Mouse (Mus musculus): ENCODE results near the gene Nlrp3.
"Not testable (repeated sequence)": the region's sequence is repeated elsewhere in the genome, so short reads cannot be mapped to it uniquely, and the experiment has no call there.

Nlrp3 gene

DNA sequence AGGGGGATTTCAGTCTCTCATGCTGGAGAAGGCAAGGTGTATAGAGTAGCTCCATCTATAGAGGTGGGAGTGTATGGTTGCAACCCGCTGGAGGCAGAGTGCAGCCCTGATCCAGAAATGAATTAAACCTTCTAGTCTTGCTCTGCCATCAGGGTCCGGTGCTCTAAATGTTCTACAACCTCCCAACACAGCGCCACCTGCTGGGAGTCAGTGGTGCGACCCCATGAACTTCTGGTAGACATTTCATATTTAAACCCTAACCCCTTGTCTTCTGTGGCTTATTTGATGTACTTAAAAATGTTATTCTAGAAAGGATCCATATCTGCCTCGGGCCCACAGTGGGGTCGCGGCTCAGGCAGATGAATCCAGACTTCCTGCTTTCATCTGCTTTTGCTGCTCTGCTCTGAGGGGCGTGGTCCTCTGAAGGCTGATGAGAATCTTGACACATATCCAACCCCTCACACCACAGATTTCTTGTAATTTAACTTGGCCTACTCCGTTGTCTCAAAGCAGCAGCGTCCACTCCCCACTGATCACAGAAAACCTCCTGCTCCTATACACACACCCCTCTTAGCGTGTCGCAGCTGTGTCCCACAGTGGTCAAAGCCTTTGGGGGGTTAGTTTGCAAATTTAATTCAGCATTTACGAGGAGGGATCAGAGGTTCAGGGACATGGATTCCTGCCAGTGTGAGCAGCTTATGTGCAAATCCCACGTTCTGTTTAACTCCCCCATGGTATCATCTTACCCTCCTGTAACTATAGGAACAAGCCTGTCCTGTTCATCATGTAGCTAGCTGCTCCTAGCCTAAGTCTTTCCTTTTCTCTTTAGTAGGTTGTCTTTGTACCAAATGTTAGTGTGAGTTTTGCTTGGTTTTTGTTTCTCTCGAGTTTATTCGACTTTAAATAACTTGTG, 3.9 kb upstream of the Nlrp3 start:
- DNase-seq = peak; percentile 31

- DNase-seq = peak; percentile 50
These were observed 3.0 kb upstream of the Nlrp3 start for GRCm38 (mm10) chr11:59538387-59538786.

DNA sequence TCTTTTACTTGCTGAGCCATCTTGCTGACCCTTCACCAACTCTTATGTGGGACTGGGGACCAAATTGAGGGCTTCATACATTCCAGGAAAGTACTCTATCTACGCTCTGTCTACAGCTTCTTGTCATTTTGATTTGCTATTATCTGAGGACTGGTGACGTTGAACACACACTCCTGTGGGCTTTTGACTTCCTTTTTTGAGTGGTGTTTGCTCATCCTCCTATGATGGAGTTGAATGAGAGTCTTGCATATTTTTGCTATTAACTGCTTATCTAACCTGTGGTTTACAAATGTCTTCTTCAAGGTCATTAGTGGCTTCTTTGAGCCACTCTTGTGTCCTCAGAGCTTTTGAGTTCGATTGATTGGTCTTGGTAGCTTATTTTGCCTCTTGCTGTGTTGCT, 1.2 kb upstream of the Nlrp3 start:
- DNase-seq = no peak

GRCm38 (mm10) chr11:59542442-59542841, 1.1 kb downstream of the Nlrp3 start:
- no peak for DNase-seq

DNA sequence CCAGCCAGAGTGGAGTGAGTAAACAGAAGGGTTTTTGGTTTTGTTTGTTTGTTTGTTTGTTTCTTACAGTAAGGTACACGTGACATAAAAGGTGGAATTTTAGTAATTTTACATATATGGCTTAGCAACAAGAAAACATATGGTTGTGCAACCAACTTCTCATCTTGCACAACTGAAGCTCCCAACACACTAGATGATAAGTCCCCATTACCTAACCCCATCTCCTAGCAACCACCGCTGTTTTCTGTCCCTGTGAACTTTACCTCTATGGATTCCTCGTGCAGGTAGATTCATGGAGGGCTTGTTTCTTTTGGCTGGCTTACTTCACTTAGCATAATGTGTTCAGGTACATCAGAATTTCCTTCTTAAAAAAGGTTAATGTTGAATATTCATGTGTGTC, 2.0 kb downstream of the Nlrp3 start:
- DNase-seq = no peak

DNA sequence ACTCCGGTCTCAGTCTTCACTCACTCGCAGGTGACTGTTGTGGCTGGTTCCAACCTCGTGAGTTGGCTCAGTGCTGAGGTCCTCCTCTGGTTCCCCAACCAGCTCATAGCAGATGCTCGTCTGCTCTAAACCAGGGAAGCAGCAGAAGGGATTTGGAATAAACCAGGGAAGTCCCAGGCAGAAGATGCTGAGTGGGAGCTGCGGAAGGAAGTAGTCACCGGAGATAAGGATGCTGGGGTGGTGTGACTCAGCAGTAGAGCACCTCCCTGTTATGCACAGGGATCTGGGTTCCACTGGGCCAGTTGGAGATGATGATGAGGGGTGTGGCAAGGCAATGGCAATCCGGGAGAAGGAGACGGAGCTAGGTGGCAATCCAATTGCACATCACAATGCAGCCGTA, 2.6 kb downstream of the Nlrp3 start:
- no peak for DNase-seq

DNA sequence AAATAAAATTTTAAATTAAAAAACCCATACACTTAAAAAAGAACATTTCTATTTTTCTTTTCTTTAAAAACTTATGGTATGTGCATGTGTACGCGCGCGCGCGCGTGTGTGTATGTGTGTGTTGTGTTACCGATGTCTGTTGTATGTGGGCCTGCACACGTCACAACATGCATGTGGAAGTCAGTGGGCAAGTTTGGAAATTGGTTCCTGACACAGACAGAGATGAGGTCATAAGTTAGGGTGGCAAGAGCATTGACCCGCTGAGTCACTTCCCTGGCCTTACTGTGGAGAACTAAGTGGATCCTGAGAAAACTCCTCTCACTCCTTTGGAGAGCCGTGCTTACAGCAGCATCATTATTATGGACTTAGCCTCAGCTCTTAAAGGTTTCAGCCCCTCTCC, 12.8 kb downstream of the Nlrp3 start:
- DNase-seq = no peak

DNA sequence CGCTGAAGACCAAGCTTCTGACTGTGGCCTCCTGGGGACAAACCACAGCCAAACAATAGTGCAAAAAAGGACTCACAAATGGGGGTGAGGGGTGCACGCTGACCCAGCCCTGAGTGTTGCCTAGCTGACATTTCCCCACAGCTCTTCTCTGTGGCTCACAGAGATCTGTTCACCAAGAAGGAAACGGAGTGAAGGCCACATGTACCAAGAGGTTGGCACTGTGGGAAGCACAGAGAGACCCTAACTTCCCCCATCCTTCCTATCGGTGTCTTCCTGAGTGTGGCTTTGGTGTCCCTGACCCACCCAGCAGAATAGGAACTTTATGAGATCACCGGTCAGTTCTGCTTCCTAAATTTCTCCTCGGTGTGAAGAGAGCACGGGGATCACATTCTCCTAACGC, 13.2 kb downstream of the Nlrp3 start:
- DNase-seq = no peak

DNA sequence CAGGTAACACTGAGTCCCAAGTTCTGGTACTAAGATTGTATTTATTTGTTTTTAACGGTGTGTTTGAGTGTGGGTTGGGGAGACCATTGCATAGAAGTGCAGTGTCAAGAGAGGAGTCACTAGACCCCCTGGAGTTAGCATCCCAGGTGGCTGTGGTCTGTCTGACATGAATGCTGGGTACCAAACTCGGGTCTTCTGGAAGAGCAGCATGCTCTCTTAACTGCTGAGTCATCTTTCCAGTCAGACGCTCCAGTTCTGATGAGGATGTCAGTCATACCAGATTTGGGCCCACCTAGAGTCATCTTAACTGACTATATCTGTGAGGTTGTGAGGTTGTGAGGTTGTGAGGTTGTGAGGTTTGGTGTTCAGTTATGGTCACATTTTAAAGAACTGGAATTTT, 19.5 kb downstream of the Nlrp3 start:
- DNase-seq = no peak

DNA sequence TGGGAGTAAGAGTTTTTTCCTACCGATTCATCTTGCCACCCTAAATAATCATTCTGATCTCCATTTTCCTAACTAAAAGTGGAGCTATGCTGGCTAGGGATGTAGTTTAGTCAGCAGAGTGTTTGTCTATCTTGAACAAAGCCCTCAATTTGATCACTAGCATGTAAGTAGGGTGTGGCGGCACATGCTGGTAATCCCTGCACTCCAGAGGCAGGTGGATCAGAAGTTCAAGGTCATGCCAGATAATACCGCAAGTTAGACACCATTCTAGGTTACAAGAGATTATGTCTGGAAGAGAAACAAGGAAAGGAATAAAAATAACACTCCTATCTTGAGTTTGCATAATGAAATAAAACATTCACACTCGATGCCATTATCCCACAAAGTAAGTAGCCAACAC, 21.0 kb downstream of the Nlrp3 start:
- DNase-seq = no peak

- DNase-seq = no peak
These were observed 21.5 kb downstream of the Nlrp3 start for GRCm38 (mm10) chr11:59562837-59563236.

DNA sequence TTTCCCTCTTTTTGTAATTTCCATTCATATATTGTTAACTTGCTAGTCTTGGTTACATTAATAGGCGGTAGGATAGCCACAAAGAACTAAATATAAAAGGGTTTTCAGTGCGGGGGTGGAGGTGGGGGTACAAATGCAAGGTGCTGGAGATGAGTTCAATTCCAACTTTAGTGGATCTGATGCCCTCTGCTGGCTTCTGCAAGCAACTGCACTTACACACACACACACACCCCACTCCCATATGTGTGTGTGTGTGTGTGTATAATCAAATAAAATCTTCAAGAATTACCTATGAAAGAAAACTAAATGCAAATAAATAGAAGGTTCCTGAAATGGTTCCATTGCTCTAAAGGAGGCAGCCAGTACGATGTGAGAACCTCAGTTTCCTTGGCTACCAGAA, 27.9 kb downstream of the Nlrp3 start:
- no peak for DNase-seq

DNA sequence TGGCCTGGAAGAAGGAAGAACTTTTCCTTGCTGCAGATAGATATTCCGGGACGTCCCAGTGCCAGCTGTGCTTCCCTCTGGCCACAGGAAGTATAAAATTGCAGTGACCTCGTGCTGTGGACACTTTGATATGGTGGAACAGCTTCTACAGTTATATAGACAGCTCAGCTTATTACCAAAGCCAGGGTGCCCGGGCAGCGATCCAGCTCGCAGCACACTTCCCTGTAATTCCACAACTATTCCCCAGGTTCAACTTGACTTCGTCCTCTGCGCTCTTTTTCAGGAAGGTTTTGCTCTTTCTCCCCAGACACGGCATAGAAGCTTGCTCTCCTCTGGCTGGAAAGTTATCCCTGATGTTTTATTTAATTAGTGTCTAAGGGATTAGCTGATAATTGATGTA, 34.4 kb downstream of the Nlrp3 start:
- no peak for DNase-seq

- DNase-seq = not testable (repeated sequence)
These were observed 34.8 kb downstream of the Nlrp3 start, which contains the start of gene Olfr222 for GRCm38 (mm10) chr11:59576135-59576534. TSS of gene Olfr222 (minus strand) at chr11:59576235.

GRCm38 (mm10) chr11:59584539-59584938, 43.2 kb downstream of the Nlrp3 start:
- DNase-seq = peak; percentile 16

DNA sequence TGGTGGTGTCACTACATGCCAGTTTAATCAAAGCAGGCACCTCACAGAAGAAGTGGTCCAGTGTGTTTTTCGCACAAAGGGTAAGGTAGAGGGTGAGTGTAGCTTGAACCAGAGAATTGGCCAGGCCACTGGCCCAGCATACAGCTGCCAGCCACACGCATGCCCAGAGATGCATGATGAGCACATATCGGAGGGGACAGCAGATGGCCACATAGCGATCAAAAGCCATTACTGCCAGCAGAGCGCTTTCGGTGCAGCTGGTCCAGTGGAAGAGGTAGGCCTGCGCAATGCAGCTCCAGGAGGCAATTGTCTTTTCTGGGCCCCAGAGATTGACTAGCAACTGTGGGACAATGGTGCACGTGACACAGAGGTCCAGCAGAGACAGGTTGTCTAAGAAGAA, 48.1 kb downstream of the Nlrp3 start:
- no peak for DNase-seq

DNA sequence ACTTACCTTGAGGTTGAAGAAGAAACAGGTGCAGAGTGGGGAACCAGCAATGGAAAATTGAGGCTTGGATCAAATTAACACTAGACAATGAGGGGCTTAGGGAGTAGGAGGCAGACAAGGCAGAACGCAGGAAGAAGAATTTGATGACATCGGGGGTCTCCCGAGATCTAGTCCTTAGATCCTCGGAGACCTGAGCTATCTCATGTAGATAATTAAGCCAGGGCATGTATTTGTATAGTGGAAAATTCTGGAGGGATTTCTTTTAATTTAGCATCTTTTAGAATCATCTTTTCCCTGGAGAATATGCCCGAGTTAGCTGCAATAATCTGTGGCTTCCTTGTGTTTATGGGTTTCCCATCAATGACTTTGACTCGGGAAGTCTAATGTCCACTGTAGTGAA, 51.8 kb downstream of the Nlrp3 start, which contains the start of gene Olfr223:
TSS of gene Olfr223 (minus strand) at position 101 of the 400 bp plus-strand sequence.
- no peak for DNase-seq

DNA sequence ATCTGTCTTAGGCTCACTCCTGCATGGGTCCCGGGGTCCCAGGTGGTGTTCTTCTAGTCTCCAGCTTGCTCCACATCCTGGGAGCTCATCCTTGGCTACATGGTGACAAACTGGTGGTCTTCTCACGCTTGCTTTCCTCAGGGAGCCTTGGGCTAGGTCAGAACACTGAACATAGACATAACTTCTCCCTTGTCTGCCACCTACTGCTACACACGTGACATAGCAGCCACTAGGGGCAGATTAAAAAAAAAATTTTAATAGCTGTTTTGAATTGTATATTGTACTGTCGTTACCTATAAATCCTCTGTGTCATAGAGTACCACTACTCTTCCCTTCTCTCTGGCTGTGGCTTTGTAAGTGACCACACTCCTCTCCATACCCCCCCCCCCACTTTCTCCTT, 54.7 kb downstream of the Nlrp3 start:
- no peak for DNase-seq

- no peak for DNase-seq
These were observed 55.6 kb downstream of the Nlrp3 start for GRCm38 (mm10) chr11:59596950-59597349.

GRCm38 (mm10) chr11:59599211-59599610, 57.8 kb downstream of the Nlrp3 start:
- no peak for DNase-seq

DNA sequence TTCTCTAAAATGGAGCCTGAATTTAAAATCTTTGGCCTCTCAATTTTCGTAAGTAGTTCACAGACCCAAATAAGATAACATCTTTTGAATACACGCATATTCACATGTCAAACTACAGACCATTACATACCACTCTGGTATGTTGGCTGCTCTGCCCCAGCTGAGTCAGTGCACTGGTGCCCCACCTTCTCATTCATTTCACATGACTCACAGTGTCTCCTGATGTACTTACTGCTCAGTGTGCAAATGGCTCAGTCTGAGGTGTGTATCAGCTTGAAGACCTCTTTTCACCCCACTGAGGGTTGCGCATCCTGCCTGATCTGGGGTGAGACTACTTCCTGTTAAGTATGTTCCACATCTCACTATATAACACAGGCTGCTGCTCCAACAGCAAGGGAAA, 59.5 kb downstream of the Nlrp3 start:
- no peak for DNase-seq

GRCm38 (mm10) chr11:59602287-59602686, 60.9 kb downstream of the Nlrp3 start:
- DNase-seq = no peak

DNA sequence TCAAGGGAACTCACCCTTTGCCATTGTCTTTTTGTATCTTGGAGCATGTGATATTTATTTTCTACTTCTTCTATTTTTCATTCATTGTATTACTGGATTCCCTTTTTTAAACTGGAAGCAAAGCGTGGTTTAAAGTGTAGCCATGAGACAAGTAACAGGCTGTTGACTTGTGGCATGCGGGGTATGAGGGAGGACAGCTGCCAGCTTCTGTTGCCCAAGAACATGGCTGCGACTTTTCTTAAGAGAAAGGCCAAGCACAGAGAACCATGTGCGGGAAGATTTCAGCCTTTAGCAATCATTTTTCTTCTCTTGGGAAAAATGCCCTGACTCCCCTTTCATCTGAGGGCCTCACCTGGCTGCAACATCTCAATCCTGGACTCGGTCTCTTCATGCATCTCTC, 70.3 kb downstream of the Nlrp3 start:
- no peak for DNase-seq

- peak; percentile 25 for DNase-seq
These were observed 72.8 kb downstream of the Nlrp3 start for GRCm38 (mm10) chr11:59614120-59614519.

Measured in kidney, adult 18-20 months (tissue).